Mouse (Mus musculus): ENCODE data around the gene Tmcc2. TPM values are rescaled to one million over a fixed set of nuclear protein-coding genes. Genes with fewer than 3 reads are reported as not detected.

Tmcc2 gene
- polyA plus RNA-seq, 1 experiment from 2014 or later, result 29.1 TPM

Other genes starting within 250 kb of the Tmcc2 start
- 21.2 and 23.2 TPM in 2 replicates for gene Lemd1, start 199.8 kb downstream of the Tmcc2 start, polyA plus RNA-seq (2014; fragmentation: Nextera tagmentation; extraction: Ambion mirVana)
- gene AC124108.1, start 199.8 kb downstream of the Tmcc2 start, polyA plus RNA-seq (2014; fragmentation: Nextera tagmentation; extraction: Ambion mirVana), result 4.4 and 4.5 TPM in 2 replicates
- 0.70 TPM in 1 of 2 replicates, not detected in the other for gene Gm10188, start 161.5 kb downstream of the Tmcc2 start, polyA plus RNA-seq (2014; fragmentation: Nextera tagmentation; extraction: Ambion mirVana)
- 10.1 and 11.1 TPM in 2 replicates for gene Klhdc8a, start 92.7 kb downstream of the Tmcc2 start, polyA plus RNA-seq (2014; fragmentation: Nextera tagmentation; extraction: Ambion mirVana)
- gene Nuak2, start 75.2 kb downstream of the Tmcc2 start, polyA plus RNA-seq (2014; fragmentation: Nextera tagmentation; extraction: Ambion mirVana), result 22.3 and 38.0 TPM in 2 replicates
- gene Dstyk, start 26.3 kb upstream of the Tmcc2 start, polyA plus RNA-seq (2014; fragmentation: Nextera tagmentation; extraction: Ambion mirVana), result 10.6 and 11.4 TPM in 2 replicates
- 38.2 and 48.6 TPM in 2 replicates for gene Rbbp5, start 86.1 kb upstream of the Tmcc2 start, polyA plus RNA-seq (2014; fragmentation: Nextera tagmentation; extraction: Ambion mirVana)
- 1.1 and 1.3 TPM in 2 replicates for gene Tmem81, start 114.9 kb upstream of the Tmcc2 start, polyA plus RNA-seq (2014; fragmentation: Nextera tagmentation; extraction: Ambion mirVana)
- gene Cntn2, start 152.0 kb upstream of the Tmcc2 start, polyA plus RNA-seq (2014; fragmentation: Nextera tagmentation; extraction: Ambion mirVana), result 36.9 and 65.3 TPM in 2 replicates